Mouse (Mus musculus): ENCODE results near the gene Ccdc74a. TPM values are rescaled to one million over a fixed set of nuclear protein-coding genes. Genes with fewer than 3 reads are reported as not detected.
"Not testable (repeated sequence)": the region's sequence is repeated elsewhere in the genome, so short reads cannot be mapped to it uniquely, and the experiment has no call there.

The Ccdc74a gene
- total RNA-seq (2018; cell fraction: chromatin; rRNA removed) = 1 to 10 TPM in 1 of 26 experiments, under 1 TPM in 1, not detected in 24; 0.79 to 1.2 TPM
- total RNA-seq (2018; cell fraction: cytosol; rRNA removed) = under 1 TPM in 13 of 26 experiments, not detected in 13; 0.09 to 0.93 (median 0.40) TPM
- 1 to 10 TPM in 1 of 26 experiments, not detected in 25; 1.0 TPM for total RNA-seq (2018; cell fraction: nucleus; rRNA removed)
- polyA plus RNA-seq (2018) = 0.29 to 0.44 TPM in 2 of 3 replicates, not detected in the other

- peaks cover 27% of the 10 kb centered on the region for H3K36me3 ChIP-seq (ENCODE audit: inconsistent target)
- WGBS (ENCODE audit: missing documents) = 4% methylated on average over 64 of the region's 65 CpGs
- no peak within 1 kb of the TSS for H3K4me3 ChIP-seq (ENCODE audit: inconsistent target)
- H3K27ac ChIP-seq = no peak within 1 kb of the TSS
- H3K79me2 ChIP-seq (ENCODE audit: inconsistent target) = no peaks in the 10 kb centered on the region
Observed at GRCm38 (mm10) chr16:17646310-17647114, at the start of gene Ccdc74a. Gene Ccdc74a (plus strand): TSS chr16:17646470.

- Histone ChIP-seq H3K79me2 (ENCODE audit: inconsistent target) (no peaks in the 10 kb centered on the region), H3K27ac (no peak overlapping the region), H3K36me3 (ENCODE audit: inconsistent target) (no peaks in the 10 kb centered on the region), H3K4me3 (ENCODE audit: inconsistent target) (no peak overlapping the region)
- WGBS (ENCODE audit: missing documents) = 60% methylated on average over 3 of the region's 3 CpGs
Observed at GRCm38 (mm10) chr16:17600944-17601562, 45.2 kb upstream of the Ccdc74a start.

- Histone ChIP-seq H3K27ac (no peak overlapping the region), H3K79me2 (ENCODE audit: inconsistent target) (no peaks in the 10 kb centered on the region), H3K36me3 (ENCODE audit: inconsistent target) (no peaks in the 10 kb centered on the region), H3K4me3 (ENCODE audit: inconsistent target) (no peak overlapping the region)
- WGBS (ENCODE audit: missing documents) = 83% methylated on average over 4 of the region's 4 CpGs
Observed at GRCm38 (mm10) chr16:17604941-17605340, 41.3 kb upstream of the Ccdc74a start.

GRCm38 (mm10) chr16:17605684-17606083 is 40.6 kb upstream of the Ccdc74a start:
- no peak overlapping the region for H3K4me3 ChIP-seq (ENCODE audit: inconsistent target)
- H3K79me2 ChIP-seq (ENCODE audit: inconsistent target) = no peaks in the 10 kb centered on the region
- H3K36me3 ChIP-seq (ENCODE audit: inconsistent target) = no peaks in the 10 kb centered on the region
- no peak overlapping the region for H3K27ac ChIP-seq
- 88% methylated on average over 4 of the region's 5 CpGs for WGBS (ENCODE audit: missing documents)

GRCm38 (mm10) chr16:17611383-17611782 is 34.9 kb upstream of the Ccdc74a start:
- H3K79me2 ChIP-seq (ENCODE audit: inconsistent target) = no peaks in the 10 kb centered on the region
- H3K27ac ChIP-seq = no peak overlapping the region
- H3K4me3 ChIP-seq (ENCODE audit: inconsistent target) = no peak overlapping the region
- no peaks in the 10 kb centered on the region for H3K36me3 ChIP-seq (ENCODE audit: inconsistent target)
- 50% methylated on average over 4 of the region's 4 CpGs for WGBS (ENCODE audit: missing documents)

GRCm38 (mm10) chr16:17614740-17615139 is 31.5 kb upstream of the Ccdc74a start:
- 88% methylated on average over 6 of the region's 6 CpGs for WGBS (ENCODE audit: missing documents)
- H3K27ac ChIP-seq; H3K4me3 ChIP-seq (ENCODE audit: inconsistent target): not testable (repeated sequence)

GRCm38 (mm10) chr16:17616212-17616611 is 30.1 kb upstream of the Ccdc74a start:
- Histone ChIP-seq H3K79me2 (ENCODE audit: inconsistent target) (peaks cover 18% of the 10 kb centered on the region; the same call in 1 of the 2 replicates), H3K4me3 (ENCODE audit: inconsistent target) (no peak overlapping the region), H3K27ac (no peak overlapping the region), H3K36me3 (ENCODE audit: inconsistent target) (no peaks in the 10 kb centered on the region)
- 21% methylated on average over 5 of the region's 5 CpGs for WGBS (ENCODE audit: missing documents)

More at GRCm38 (mm10) chr16:17614740-17615139, 31.5 kb upstream of the Ccdc74a start:
- H3K79me2 ChIP-seq (ENCODE audit: inconsistent target); H3K36me3 ChIP-seq (ENCODE audit: inconsistent target): not testable (repeated sequence)

- Histone ChIP-seq H3K27ac (no peak overlapping the region), H3K79me2 (ENCODE audit: inconsistent target) (peaks cover 21% of the 10 kb centered on the region; the same call in 1 of the 2 replicates), H3K36me3 (ENCODE audit: inconsistent target) (no peaks in the 10 kb centered on the region), H3K4me3 (ENCODE audit: inconsistent target) (no peak overlapping the region)
- 24% methylated on average over 13 of the region's 13 CpGs for WGBS (ENCODE audit: missing documents)
Observed at GRCm38 (mm10) chr16:17617922-17618565, 28.2 kb upstream of the Ccdc74a start.

- H3K27ac ChIP-seq = peak within 1 kb of the TSS; percentile 2; the same call in 1 of the 2 replicates
- peak within 1 kb of the TSS; percentile 81 for H3K4me3 ChIP-seq (ENCODE audit: inconsistent target)
- H3K79me2 ChIP-seq (ENCODE audit: inconsistent target) = peaks cover 21% of the 10 kb centered on the region; the same call in 1 of the 2 replicates
- WGBS (ENCODE audit: missing documents) = 3% methylated on average over 60 of the region's 60 CpGs
- no peaks in the 10 kb centered on the region for H3K36me3 ChIP-seq (ENCODE audit: inconsistent target)
Observed at GRCm38 (mm10) chr16:17619198-17620105, 26.8 kb upstream of the Ccdc74a start, which contains the start of gene Smpd4. Gene Smpd4 (plus strand): TSS chr16:17619354.

GRCm38 (mm10) chr16:17621936-17622335 is 24.3 kb upstream of the Ccdc74a start:
- Histone ChIP-seq H3K36me3 (ENCODE audit: inconsistent target) (peaks cover 11% of the 10 kb centered on the region), H3K4me3 (ENCODE audit: inconsistent target) (no peak overlapping the region), H3K27ac (no peak overlapping the region), H3K79me2 (ENCODE audit: inconsistent target) (peaks cover 21% of the 10 kb centered on the region; the same call in 1 of the 2 replicates)
- WGBS (ENCODE audit: missing documents) = 100% methylated on average over 1 of the region's 1 CpGs

- H3K4me3 ChIP-seq (ENCODE audit: inconsistent target) = no peak overlapping the region
- H3K36me3 ChIP-seq (ENCODE audit: inconsistent target) = peaks cover 40% of the 10 kb centered on the region
- H3K27ac ChIP-seq = no peak overlapping the region
- H3K79me2 ChIP-seq (ENCODE audit: inconsistent target) = peaks cover 8% of the 10 kb centered on the region; the same call in 1 of the 2 replicates
- 72% methylated on average over 8 of the region's 8 CpGs for WGBS (ENCODE audit: missing documents)
Observed at GRCm38 (mm10) chr16:17625488-17626268, 20.6 kb upstream of the Ccdc74a start.

- H3K79me2 ChIP-seq (ENCODE audit: inconsistent target) = peaks cover 3% of the 10 kb centered on the region; the same call in 1 of the 2 replicates
- peaks cover 43% of the 10 kb centered on the region for H3K36me3 ChIP-seq (ENCODE audit: inconsistent target)
- WGBS (ENCODE audit: missing documents) = 96% methylated on average over 5 of the region's 5 CpGs
- H3K4me3 ChIP-seq (ENCODE audit: inconsistent target) = no peak overlapping the region
- H3K27ac ChIP-seq = no peak overlapping the region
Observed at GRCm38 (mm10) chr16:17626269-17626555, 20.1 kb upstream of the Ccdc74a start.

- peaks cover 51% of the 10 kb centered on the region for H3K36me3 ChIP-seq (ENCODE audit: inconsistent target)
- H3K79me2 ChIP-seq (ENCODE audit: inconsistent target) = no peaks in the 10 kb centered on the region
- no peak overlapping the region for H3K27ac ChIP-seq
- H3K4me3 ChIP-seq (ENCODE audit: inconsistent target) = no peak overlapping the region
- WGBS (ENCODE audit: missing documents) = 92% methylated on average over 2 of the region's 2 CpGs
Observed at GRCm38 (mm10) chr16:17632580-17632979, 13.7 kb upstream of the Ccdc74a start.
